Mouse (Mus musculus): ENCODE measurements around the gene Ash1l.

DNA sequence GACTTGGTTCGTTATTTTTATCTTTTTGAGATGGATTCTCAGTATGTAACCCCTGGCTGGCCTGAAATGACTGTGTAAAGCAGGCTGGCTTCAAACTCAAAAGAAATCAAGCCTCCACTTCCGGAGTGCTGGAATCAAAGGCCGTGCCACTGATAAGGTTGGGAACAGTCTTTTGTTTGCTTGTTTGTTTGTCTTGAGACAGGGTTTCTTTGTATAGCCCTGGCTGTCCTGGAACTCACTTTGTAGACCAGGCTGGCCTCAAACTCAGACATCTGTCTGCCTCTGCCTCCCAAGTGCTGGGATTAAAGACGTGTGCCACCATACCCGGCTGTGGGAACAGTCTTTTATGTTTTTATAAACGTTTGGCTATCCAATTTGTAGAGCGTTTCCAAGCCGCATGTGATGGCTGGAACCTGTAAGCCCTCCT lies 36.0 kb upstream of the Ash1l start:
- no peak for TF ChIP-seq REST (IDR thresholded peaks at IDR 0.05; ENCODE audit: insufficient read depth, insufficient read length)
- TF ChIP-seq TCF12 (IDR thresholded peaks at IDR 0.05; ENCODE audit: insufficient read depth, poor library complexity, severe bottlenecking) = no peak
- no peak for TF ChIP-seq POLR2A (IDR thresholded peaks at IDR 0.05; ENCODE audit: insufficient read length, low read depth)
- TF ChIP-seq MAX (IDR thresholded peaks at IDR 0.05; ENCODE audit: low read depth) = no peak
- TF ChIP-seq USF1 (IDR thresholded peaks at IDR 0.05; ENCODE audit: low read depth) = no peak
- TF ChIP-seq SRF (IDR thresholded peaks at IDR 0.05; ENCODE audit: control insufficient read depth, insufficient read length, low read depth) = no peak
- no peak for TF ChIP-seq CEBPB (IDR thresholded peaks at IDR 0.05; ENCODE audit: insufficient read depth, poor library complexity, severe bottlenecking)
- no peak for TF ChIP-seq MYOG (IDR thresholded peaks at IDR 0.05; ENCODE audit: control insufficient read depth in 1 of 3, insufficient read depth in 1 of 3, insufficient read length in 2 of 3, low read depth in 2 of 3)
- no peak for TF ChIP-seq E2F4 (IDR thresholded peaks at IDR 0.05; ENCODE audit: insufficient read depth)

All from myocyte (in vitro differentiated cells).